Mouse (Mus musculus): ENCODE results near the gene Slc22a20. TPM values are rescaled to one million over a fixed set of nuclear protein-coding genes. Genes with fewer than 3 reads are reported as not detected.

The Slc22a20 gene
- total RNA-seq, 2 experiments from 2014 or later = not detected

DNA sequence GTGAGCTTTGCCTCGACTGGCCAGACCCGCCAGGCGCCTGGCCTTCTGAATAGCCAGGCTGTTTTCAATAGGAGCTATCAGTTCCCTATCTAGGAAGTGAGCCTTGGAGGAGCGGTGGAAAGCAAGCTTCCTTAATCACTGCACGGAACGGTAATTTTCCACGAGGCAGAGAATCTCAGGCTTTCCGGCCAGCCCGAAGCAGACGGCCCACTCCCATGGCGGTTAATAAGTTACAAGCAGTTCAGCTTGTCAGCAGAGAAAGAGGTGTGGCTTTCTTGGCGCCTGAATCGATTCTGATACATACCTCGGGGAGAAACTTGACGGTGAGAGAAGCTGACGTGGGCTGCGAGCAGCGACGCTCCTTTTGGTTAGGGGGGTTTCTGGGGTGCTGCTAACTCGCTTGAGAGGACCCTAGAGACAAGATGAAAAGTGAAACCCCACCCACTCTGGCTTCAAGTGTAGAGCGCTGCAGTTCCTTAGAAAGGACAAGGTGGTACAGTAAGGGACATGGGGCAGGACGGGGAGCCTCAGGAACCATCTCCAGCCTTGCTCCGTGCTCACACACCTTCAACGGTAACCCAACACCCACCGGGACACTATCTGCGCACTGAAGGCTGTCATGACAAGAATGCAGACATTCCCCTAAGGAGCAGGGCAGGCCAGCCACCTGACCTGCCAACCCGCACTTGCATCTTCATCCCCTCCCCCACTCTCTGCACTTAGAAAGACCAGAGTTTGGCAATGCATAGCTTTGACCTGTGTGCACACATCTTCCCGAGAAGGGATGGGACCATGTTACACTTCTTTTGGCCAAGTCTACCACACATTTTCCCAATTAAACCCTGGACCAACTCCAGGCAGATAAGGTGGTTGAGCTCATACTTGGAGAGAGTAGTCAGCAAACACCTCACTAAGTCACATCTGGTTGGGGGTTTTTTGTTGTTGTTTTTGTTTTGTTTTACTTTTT is 30.0 kb downstream of the Slc22a20 start:
- intact Hi-C loops (cut with DNase I) = loop anchor here (2.0 to 5.0 kb wide), 2 partner anchors 31 to 174 kb away; partner anchors contain the start of gene Cdc42ep2
- DNase-seq (ENCODE audit: low spot score in 2 of 2) = no peak

DNA sequence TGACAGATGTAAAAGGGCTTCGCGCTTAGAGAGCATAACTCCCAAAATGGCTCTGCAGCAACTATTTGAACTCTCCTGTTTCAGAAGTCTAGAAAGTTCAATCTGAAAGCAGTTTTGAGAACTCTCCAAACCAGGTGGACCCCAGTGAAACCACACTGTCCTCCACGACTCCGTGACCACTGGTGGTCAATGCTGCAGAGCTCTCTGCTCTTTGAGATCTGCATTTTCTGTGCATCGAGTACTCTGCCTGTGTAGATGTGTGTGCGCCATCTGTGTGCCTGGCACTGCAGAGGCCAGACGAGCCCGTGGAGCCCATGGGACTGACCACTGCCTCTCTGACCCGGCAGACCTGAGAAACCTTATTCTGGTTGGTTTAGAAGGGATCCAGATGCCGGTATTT is 31.0 kb downstream of the Slc22a20 start:
- DNase-seq (ENCODE audit: low spot score in 2 of 2) = no peak
- intact Hi-C loops (cut with DNase I) = loop anchor here (5.0 kb wide), 1 partner anchor 173 kb away; no protein-coding TSS in a partner anchor

GRCm38 (mm10) chr19:5954031-5954710 is 31.8 kb downstream of the Slc22a20 start:
- DNase-seq (ENCODE audit: low spot score in 2 of 2) = no peak
- intact Hi-C loops (cut with DNase I) = no loop called here

DNA sequence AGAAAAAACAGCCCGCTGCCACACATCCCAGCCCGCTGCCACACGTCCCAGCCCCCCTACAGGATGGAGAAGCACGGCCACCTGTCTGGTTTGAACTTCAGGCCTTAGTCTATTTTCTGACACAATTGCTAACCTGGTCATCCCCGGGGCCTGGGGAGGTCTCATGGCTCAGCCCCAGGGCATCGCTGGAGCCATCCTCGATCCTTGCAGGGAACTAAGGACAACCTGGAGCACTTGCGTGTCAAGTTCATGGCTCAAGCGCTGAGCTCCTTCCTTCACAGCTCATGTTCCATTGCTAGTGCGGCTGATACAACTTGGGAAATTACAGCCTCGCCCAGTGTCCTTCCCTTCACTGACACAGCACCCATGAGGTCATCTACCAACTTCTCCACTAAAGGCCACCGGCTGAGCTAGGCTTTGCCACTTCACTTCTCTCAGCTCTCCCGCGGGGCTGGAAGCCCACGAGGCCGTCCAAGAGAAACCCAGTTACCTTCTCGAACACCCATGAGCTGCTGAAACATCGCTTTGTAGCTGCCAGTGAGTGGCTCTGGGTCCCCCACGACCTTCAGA is 32.7 kb downstream of the Slc22a20 start:
- intact Hi-C loops (cut with DNase I) = no loop called here
- no peak for DNase-seq (ENCODE audit: low spot score in 2 of 2)

- no peak for DNase-seq (ENCODE audit: low spot score in 2 of 2)
- intact Hi-C loops (cut with DNase I) = no loop called here
Measured at GRCm38 (mm10) chr19:5952071-5952691, 33.8 kb downstream of the Slc22a20 start.

GRCm38 (mm10) chr19:5951631-5952030 is 34.3 kb downstream of the Slc22a20 start:
- intact Hi-C loops (cut with DNase I) = no loop called here
- DNase-seq (ENCODE audit: low spot score in 2 of 2) = no peak

GRCm38 (mm10) chr19:5950218-5950617 is 35.7 kb downstream of the Slc22a20 start:
- intact Hi-C loops (cut with DNase I) = no loop called here
- no peak for DNase-seq (ENCODE audit: low spot score in 2 of 2)

- no peak for DNase-seq (ENCODE audit: low spot score in 2 of 2)
- intact Hi-C loops (cut with DNase I) = no loop called here
Measured at GRCm38 (mm10) chr19:5945891-5946290, 40.1 kb downstream of the Slc22a20 start.

GRCm38 (mm10) chr19:5945027-5945426 is 40.9 kb downstream of the Slc22a20 start:
- DNase-seq (ENCODE audit: low spot score in 2 of 2) = no peak
- intact Hi-C loops (cut with DNase I) = no loop called here

GRCm38 (mm10) chr19:5944145-5944544 is 41.8 kb downstream of the Slc22a20 start:
- intact Hi-C loops (cut with DNase I) = no loop called here
- no peak for DNase-seq (ENCODE audit: low spot score in 2 of 2)

DNA sequence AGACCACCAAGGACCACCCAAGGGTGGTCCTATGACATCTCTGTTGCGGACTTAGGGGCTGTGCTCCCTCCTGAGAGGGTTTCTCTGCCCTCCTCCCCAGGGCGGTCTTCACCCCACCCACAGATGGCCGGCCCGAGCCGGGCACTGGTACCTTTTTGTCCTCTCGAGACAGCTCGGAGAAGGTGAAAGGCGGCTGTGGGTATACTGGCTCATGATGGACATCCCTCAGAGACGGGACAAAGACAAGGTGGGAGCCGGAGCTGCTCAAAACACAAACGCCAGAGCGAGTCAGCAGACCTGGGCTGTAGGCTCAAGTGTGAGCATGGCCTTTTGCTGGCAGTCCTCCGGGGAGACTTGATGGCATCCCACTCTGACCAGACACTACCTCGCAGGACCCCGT is 42.5 kb downstream of the Slc22a20 start:
- intact Hi-C loops (cut with DNase I) = no loop called here
- DNase-seq (ENCODE audit: low spot score in 2 of 2) = no peak

DNA sequence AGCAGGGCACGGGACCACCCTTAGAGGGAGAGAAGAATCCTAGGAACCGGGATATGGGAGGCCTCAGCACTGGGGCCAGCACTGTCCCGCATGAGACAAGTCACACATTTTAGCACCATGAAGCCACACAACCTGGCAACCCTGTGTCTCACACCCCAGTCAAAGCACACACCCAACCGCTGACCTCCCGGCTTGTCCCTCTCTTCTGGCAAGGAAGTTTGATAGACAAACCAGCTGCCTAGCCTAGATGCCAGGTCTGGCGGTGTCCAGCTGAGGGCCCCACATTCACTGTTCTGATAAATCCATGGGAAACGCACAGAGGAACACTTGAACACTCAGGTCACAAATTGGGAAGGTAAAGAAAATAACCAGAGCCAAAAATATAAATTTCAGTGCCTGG is 43.4 kb downstream of the Slc22a20 start:
- DNase-seq (ENCODE audit: low spot score in 2 of 2) = no peak
- intact Hi-C loops (cut with DNase I) = no loop called here

- DNase-seq (ENCODE audit: low spot score in 2 of 2) = no peak
- intact Hi-C loops (cut with DNase I) = no loop called here
Measured at GRCm38 (mm10) chr19:5940656-5941055, 45.3 kb downstream of the Slc22a20 start.

GRCm38 (mm10) chr19:5940173-5940572 is 45.8 kb downstream of the Slc22a20 start:
- peak; percentile 38 to 40 for DNase-seq (ENCODE audit: low spot score in 2 of 2)
- intact Hi-C loops (cut with DNase I) = no loop called here

GRCm38 (mm10) chr19:5939715-5940114 is 46.2 kb downstream of the Slc22a20 start:
- intact Hi-C loops (cut with DNase I) = no loop called here
- DNase-seq (ENCODE audit: low spot score in 2 of 2) = no peak

DNA sequence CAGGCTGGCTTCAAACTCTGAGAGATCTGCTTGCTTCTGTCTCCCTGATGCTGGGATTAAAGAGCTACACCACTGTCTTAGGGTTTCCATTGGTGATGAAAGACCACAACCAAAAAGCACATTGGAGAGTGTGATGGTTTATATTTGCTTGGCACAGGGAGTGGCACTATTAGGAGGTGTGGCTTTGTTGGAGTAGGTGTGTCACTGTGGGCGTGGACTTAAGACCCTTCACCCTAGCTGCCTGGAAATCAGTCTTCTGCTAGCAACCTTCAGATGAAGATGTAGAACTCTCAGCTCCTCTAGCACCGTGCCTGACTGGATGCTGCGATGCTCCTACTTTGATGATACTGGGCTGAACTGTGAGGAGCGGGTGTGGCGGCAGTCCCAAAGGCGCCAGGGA is 47.4 kb downstream of the Slc22a20 start:
- DNase-seq (ENCODE audit: low spot score in 2 of 2) = no peak
- intact Hi-C loops (cut with DNase I) = no loop called here

- no peak for DNase-seq (ENCODE audit: low spot score in 2 of 2)
- intact Hi-C loops (cut with DNase I) = no loop called here
Measured at GRCm38 (mm10) chr19:5937836-5938406, 48.0 kb downstream of the Slc22a20 start.

DNA sequence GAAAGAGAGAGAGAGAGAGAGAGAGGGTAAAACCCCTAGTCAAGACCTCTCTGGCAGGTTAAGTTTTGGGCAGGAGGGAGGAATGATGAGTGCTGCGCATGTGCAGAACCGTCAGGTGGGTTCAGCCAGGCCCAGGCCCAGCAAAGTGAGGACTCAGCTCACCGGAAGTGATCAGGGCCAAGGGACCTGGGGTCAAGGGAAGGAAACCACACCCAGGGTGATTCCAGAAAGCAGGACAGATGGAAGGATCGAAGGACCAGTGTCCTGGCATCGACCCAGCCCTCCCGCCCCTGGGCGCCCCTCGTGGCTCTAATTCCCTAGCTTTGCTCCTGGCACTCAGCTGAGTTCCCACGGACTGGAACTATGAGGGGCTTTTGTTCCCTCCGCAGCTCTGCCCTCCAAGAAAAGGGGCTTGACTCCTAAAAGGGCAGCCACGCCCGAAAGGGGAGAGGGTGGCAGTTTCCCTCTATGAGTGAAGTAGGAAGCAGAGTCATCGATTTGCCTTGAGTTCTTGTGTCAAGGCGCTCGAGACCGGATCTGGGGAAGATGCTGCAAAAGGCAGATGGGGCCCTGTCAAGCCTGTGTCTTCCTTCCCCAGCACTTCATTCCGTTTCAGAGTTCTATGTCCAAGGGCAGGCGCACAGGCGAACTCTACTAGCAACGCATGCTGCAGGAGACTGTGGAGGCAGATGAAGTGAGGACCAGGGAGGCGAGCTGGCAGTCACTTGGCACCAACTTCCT is 48.7 kb downstream of the Slc22a20 start:
- no peak for DNase-seq (ENCODE audit: low spot score in 2 of 2)
- intact Hi-C loops (cut with DNase I) = no loop called here

- DNase-seq (ENCODE audit: low spot score in 2 of 2) = no peak
- intact Hi-C loops (cut with DNase I) = no loop called here
Measured at GRCm38 (mm10) chr19:5935691-5936090, 50.3 kb downstream of the Slc22a20 start.
